Mouse (Mus musculus) retina, postnatal 1 day (tissue): ENCODE measurements around the gene Optn.
"Not testable (repeated sequence)": the region's sequence is repeated elsewhere in the genome, so short reads cannot be mapped to it uniquely, and the experiment has no call there.

Experiments used
- DNase-seq: peaks from one replicate; pipeline ENCODE4 v3.0.0-alpha.2; 2012

Gene Optn

GRCm38 (mm10) chr2:5063299-5064205 lies at the start of gene Optn:
Optn (minus strand) TSS chr2:5064051.
- DNase-seq, result peak; percentile 93

GRCm38 (mm10) chr2:5112785-5113291 lies 49.0 kb upstream of the Optn start:
- DNase-seq, result peak; percentile 63

GRCm38 (mm10) chr2:5102891-5103290 lies 39.0 kb upstream of the Optn start:
- DNase-seq, result no peak

DNA sequence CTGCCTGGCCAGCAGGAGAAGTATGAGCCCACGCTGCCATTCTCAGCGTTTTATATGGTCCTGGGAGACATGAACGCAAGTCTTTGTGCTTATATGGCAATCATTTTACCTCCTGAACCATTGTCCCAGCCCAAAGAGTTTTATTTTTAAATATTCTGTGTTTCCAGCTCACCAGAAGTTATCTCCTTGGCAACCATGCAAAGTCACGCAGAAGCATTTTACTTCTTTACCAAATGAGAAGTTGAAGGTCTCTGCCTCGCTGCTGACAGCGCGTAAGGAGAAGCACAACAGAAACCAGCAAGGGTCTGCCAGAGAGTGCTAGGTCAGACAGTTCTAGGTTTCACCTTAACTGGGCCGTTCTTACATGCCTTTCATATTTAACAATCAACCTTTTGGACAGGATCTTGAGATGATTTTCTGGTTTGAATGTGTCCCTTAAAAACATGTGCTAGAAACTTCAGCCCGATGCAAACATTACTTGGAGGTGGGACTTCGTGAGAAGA lies 37.9 kb upstream of the Optn start:
- no peak for DNase-seq

- no peak for DNase-seq
Observed at GRCm38 (mm10) chr2:5099176-5099575, 35.3 kb upstream of the Optn start.

GRCm38 (mm10) chr2:5097786-5098445 lies 34.1 kb upstream of the Optn start:
- DNase-seq, result peak; percentile 53

- no peak for DNase-seq
Observed at GRCm38 (mm10) chr2:5095316-5095715, 31.5 kb upstream of the Optn start.

- DNase-seq, result no peak
Observed at GRCm38 (mm10) chr2:5094876-5095275, 31.0 kb upstream of the Optn start.

- DNase-seq, result peak; percentile 72
Observed at GRCm38 (mm10) chr2:5090385-5090784, 26.5 kb upstream of the Optn start.

- DNase-seq, result no peak
Observed at GRCm38 (mm10) chr2:5087667-5088066, 23.8 kb upstream of the Optn start.

DNA sequence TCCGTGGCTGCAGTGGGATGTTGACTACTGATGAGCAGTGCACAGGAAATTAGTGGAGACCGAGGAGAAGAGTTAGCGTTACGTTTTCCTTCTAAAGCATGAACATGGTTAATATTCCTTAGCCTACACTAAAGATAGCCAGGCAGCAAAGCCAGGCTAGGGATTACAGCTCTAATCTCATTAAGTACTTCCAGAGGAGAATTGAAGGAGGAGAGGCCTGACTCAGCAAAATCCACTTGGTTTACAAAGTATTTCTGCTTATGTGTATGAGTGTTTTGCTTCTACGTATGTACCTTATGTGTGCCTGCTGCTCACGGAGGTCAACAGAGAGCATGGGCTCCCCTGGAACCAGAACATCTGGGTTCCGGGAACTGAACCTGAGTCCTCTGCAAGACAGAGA lies 19.9 kb upstream of the Optn start:
- DNase-seq, result peak; percentile 68

DNA sequence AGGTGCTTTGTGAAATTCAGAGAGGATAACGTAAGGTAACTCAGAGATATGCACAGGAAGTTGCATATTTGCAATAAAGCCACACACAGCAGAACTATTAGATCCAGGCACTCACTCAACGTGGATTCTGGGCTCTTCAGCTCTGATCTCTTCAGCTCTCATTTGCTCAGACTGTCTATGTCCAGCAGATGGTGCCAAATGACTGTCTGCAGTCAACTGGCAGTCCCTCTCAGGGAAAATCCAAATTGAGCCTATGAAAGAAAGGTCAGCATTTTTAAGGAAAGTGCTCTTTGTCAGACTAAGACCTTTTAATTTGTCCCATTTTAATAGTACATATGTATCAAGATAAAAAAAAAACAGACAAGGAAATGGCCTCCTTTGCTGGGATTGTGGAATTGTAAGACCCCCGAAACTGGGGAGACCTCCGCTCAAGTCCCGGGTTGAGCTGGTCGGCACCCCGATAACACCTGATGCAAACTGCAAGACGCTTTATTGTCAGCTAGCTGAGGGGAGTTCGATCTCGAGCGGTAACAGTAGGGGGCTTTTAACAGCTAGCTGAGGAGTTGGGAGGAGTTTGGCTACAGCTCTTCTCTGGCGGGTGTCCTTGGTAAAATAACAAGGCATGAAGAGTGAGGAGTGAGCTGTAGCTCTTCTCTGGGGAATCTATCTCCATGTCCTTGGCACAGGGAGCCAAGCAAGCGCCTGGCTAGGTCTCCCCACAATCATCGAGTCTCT lies 16.4 kb upstream of the Optn start:
- DNase-seq, result peak; percentile 80

GRCm38 (mm10) chr2:5077937-5078336 lies 14.1 kb upstream of the Optn start:
- no peak for DNase-seq

- DNase-seq, result no peak
Observed at GRCm38 (mm10) chr2:5077490-5077889, 13.6 kb upstream of the Optn start.

- no peak for DNase-seq
Observed at GRCm38 (mm10) chr2:5075856-5076255, 12.0 kb upstream of the Optn start.

DNA sequence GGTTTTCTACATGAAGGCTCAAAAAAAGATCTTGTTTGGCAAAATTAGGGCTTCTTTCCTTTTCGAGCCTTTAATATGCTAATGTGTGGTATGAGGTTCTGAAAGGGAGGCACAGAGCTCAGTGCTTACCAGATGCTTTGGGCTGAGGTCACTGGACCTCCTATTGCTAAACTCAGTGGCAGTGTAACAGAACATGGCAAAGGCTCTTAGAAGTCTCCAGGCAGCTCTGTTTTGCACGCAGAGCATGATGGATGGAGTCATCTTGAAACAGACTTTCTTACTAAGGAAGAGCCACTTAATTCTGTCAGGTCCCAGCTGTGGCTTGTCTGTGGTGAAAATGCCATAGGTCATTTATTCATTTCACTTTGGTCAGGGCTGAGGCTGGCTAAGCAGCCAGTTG lies 11.6 kb upstream of the Optn start:
- DNase-seq, result no peak

GRCm38 (mm10) chr2:5073785-5074184 lies 9.9 kb upstream of the Optn start:
- no peak for DNase-seq

GRCm38 (mm10) chr2:5067951-5068350 lies 4.1 kb upstream of the Optn start:
- no peak for DNase-seq

- not testable (repeated sequence) for DNase-seq
Observed at GRCm38 (mm10) chr2:5067254-5067653, 3.4 kb upstream of the Optn start.

- no peak for DNase-seq
Observed at GRCm38 (mm10) chr2:5064247-5064646, 396 bp upstream of the Optn start.

DNA sequence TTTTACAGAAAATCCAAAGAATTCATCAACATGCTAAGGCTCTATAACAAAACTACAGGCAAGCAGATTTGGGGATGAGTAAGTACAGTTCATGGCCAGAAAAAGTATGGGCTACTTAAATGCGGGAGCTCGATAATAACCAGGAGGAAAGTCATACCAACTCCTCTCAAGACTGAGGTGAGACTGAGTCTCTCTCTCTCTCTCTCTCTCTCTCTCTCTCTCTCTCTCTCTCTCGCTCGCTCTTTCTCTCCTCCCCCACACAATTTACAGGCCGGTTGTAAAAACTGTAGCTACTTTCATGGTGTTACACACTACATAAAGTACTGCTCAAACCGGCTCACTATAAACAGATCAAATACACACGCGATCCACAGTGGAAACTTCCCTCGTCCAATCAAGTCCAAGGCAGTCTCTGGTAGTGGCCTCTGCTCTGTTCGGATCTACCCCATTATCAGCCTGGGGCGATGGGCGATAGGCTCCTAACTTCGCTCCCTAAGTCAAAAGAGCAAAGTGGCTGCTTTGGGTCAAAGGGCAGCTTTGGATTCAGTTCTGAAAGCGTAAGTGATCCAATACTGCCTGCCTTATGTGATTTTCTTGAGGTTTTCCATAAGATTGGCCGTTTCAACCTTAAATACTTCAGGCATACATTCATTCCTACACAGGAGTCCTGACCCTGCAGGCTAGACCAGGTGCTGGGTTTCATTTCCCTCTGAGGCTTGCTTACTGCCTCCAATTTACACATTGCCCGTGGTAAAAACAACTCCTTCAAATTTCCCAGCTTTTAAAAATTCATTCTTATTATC lies 1.2 kb downstream of the Optn start:
- DNase-seq, result no peak

- no peak for DNase-seq
Observed at GRCm38 (mm10) chr2:5061133-5061708, 2.6 kb downstream of the Optn start.
